Mouse (Mus musculus) heart, embryonic 16.5 days (tissue): ENCODE measurements around the gene Cadm1. TPM values are rescaled to one million over a fixed set of nuclear protein-coding genes. Genes with fewer than 3 reads are reported as not detected.

Experiments used
- ATAC-seq: fragments of 200-750 bp; cut with Nextera tagmentation; replicated peaks from 2 replicates; pipeline ENCODE4 v1.8.0; 2017; ENCODE audit warnings: moderate number of reproducible peaks; ENCODE audit not compliant: insufficient read depth, low FRiP score; ENCODE audit errors: extremely low read depth
- H3K27ac ChIP-seq: fragments of 300-500 bp; sonication (generic); 2 replicates; pipeline ENCODE4 v1.5.1; 2014; ENCODE audit warnings: mild to moderate bottlenecking, low read length, control low read depth, moderate library complexity
- H3K27me3 ChIP-seq: fragments of 300-500 bp; sonication (generic); 2 replicates; pipeline ENCODE4 v1.6.1; 2014; ENCODE audit warnings: low read length, mixed read lengths; ENCODE audit not compliant: control insufficient read depth, insufficient read depth
- H3K36me3 ChIP-seq: fragments of 300-500 bp; sonication (generic); 2 replicates; pipeline ENCODE4 v1.6.1; 2014; ENCODE audit not compliant: control insufficient read depth, insufficient read depth
- H3K4me1 ChIP-seq: fragments of 300-500 bp; sonication (generic); 2 replicates; pipeline ENCODE4 v1.6.1; 2014; ENCODE audit warnings: low read length, mixed read lengths; ENCODE audit not compliant: control insufficient read depth, insufficient read depth
- H3K4me2 ChIP-seq: fragments of 300-500 bp; sonication (generic); 2 replicates; pipeline ENCODE4 v1.6.1; 2014; ENCODE audit warnings: low read depth, mild to moderate bottlenecking, control low read depth, low read length
- H3K4me3 ChIP-seq: fragments of 300-500 bp; sonication (generic); 2 replicates; pipeline ENCODE4 v1.5.1; 2014; ENCODE audit warnings: mild to moderate bottlenecking, control low read depth, low read length
- H3K9ac ChIP-seq: fragments of 300-500 bp; sonication (generic); 2 replicates; pipeline ENCODE4 v1.6.1; 2014; ENCODE audit warnings: low read length, control low read depth
- H3K9me3 ChIP-seq: fragments of 300-500 bp; sonication (generic); replicated peaks from 2 replicates; pipeline ENCODE4 v1.6.1; 2016; ENCODE audit warnings: low read length; ENCODE audit not compliant: control insufficient read depth
- WGBS: fragments of 180-500 bp; shearing (Covaris S2); extraction: QIAGEN DNeasy Blood & Tissue Kit; methylation state at CpG from one replicate; pipeline ENCODE4 v1.1.7; 2014; 5-methylcytosine and 5-hydroxymethylcytosine counted together
- polyA plus RNA-seq: library from polyadenylated mRNA; unstranded; fragments of >200 nt; fragmentation: Nextera tagmentation; extraction: Ambion mirVana; gene quantifications from 2 replicates; pipeline ENCODE4 v1.2.1, GENCODE M21; 2015

Gene Cadm1
- polyA plus RNA-seq, 1 experiment from 2014 or later, result 12.7 TPM

- no peak for ATAC-seq
- Histone ChIP-seq H3K9me3 (no peaks in the 10 kb centered on the region), H3K4me2 (no peak overlapping the region), H3K4me1 (no peaks in the 10 kb centered on the region), H3K9ac (no peak overlapping the region), H3K4me3 (no peak overlapping the region), H3K36me3 (no peaks in the 10 kb centered on the region), H3K27ac (no peak overlapping the region), H3K27me3 (no peaks in the 10 kb centered on the region)
- 55% methylated on average over 5 of the region's 5 CpGs for WGBS
These were observed 231.6 kb downstream of the Cadm1 start for GRCm38 (mm10) chr9:47761601-47762000.

- H3K4me3 ChIP-seq, result no peak overlapping the region
- H3K27me3 ChIP-seq, result no peaks in the 10 kb centered on the region
- no peaks in the 10 kb centered on the region for H3K9me3 ChIP-seq
- WGBS, result 78% methylated on average over 5 of the region's 5 CpGs
- H3K36me3 ChIP-seq, result no peaks in the 10 kb centered on the region
- no peak overlapping the region for H3K27ac ChIP-seq
- H3K9ac ChIP-seq, result no peak overlapping the region
- no peak for ATAC-seq
- H3K4me2 ChIP-seq, result no peak overlapping the region
- H3K4me1 ChIP-seq, result no peaks in the 10 kb centered on the region
These were observed 232.9 kb downstream of the Cadm1 start for GRCm38 (mm10) chr9:47762913-47763312.

GRCm38 (mm10) chr9:47764920-47765319 is 234.9 kb downstream of the Cadm1 start:
- H3K4me2 ChIP-seq, result no peak overlapping the region
- H3K36me3 ChIP-seq, result no peaks in the 10 kb centered on the region
- WGBS, result 59% methylated on average over 5 of the region's 5 CpGs
- no peak overlapping the region for H3K9ac ChIP-seq
- ATAC-seq, result no peak
- H3K27ac ChIP-seq, result no peak overlapping the region
- H3K27me3 ChIP-seq, result no peaks in the 10 kb centered on the region
- H3K9me3 ChIP-seq, result no peaks in the 10 kb centered on the region
- no peaks in the 10 kb centered on the region for H3K4me1 ChIP-seq
- no peak overlapping the region for H3K4me3 ChIP-seq

GRCm38 (mm10) chr9:47765323-47765722 is 235.3 kb downstream of the Cadm1 start:
- Histone ChIP-seq H3K4me2 (no peak overlapping the region), H3K27me3 (no peaks in the 10 kb centered on the region), H3K36me3 (no peaks in the 10 kb centered on the region), H3K4me1 (no peaks in the 10 kb centered on the region), H3K9ac (no peak overlapping the region), H3K27ac (no peak overlapping the region), H3K9me3 (no peaks in the 10 kb centered on the region), H3K4me3 (no peak overlapping the region)
- WGBS, result 76% methylated on average over 13 of the region's 13 CpGs
- no peak for ATAC-seq

- WGBS, result 71% methylated on average over 10 of the region's 10 CpGs
- Histone ChIP-seq H3K27me3 (no peaks in the 10 kb centered on the region), H3K27ac (no peak overlapping the region), H3K4me1 (no peaks in the 10 kb centered on the region), H3K4me3 (no peak overlapping the region), H3K9ac (no peak overlapping the region), H3K9me3 (no peaks in the 10 kb centered on the region), H3K36me3 (no peaks in the 10 kb centered on the region), H3K4me2 (no peak overlapping the region)
- no peak for ATAC-seq
These were observed 236.4 kb downstream of the Cadm1 start for GRCm38 (mm10) chr9:47766342-47766741.

- no peak overlapping the region for H3K4me2 ChIP-seq
- H3K27ac ChIP-seq, result no peak overlapping the region
- H3K27me3 ChIP-seq, result no peaks in the 10 kb centered on the region
- H3K9ac ChIP-seq, result no peak overlapping the region
- no peak overlapping the region for H3K4me3 ChIP-seq
- H3K4me1 ChIP-seq, result peaks cover 6% of the 10 kb centered on the region; the same call in 1 of the 2 replicates
- 58% methylated on average over 11 of the region's 11 CpGs for WGBS
- no peaks in the 10 kb centered on the region for H3K9me3 ChIP-seq
- ATAC-seq, result no peak
- H3K36me3 ChIP-seq, result no peaks in the 10 kb centered on the region
These were observed 240.9 kb downstream of the Cadm1 start for GRCm38 (mm10) chr9:47770836-47771235.

- Histone ChIP-seq H3K9me3 (no peaks in the 10 kb centered on the region), H3K27me3 (no peaks in the 10 kb centered on the region), H3K4me2 (no peak overlapping the region), H3K9ac (no peak overlapping the region), H3K27ac (no peak overlapping the region), H3K36me3 (no peaks in the 10 kb centered on the region), H3K4me1 (peaks cover 6% of the 10 kb centered on the region; the same call in 1 of the 2 replicates), H3K4me3 (no peak overlapping the region)
- ATAC-seq, result no peak
- 21% methylated on average over 5 of the region's 5 CpGs for WGBS
These were observed 242.0 kb downstream of the Cadm1 start for GRCm38 (mm10) chr9:47771953-47772352.

- Histone ChIP-seq H3K27me3 (no peaks in the 10 kb centered on the region), H3K9me3 (no peaks in the 10 kb centered on the region), H3K9ac (no peak overlapping the region), H3K27ac (no peak overlapping the region), H3K4me2 (no peak overlapping the region), H3K4me3 (no peak overlapping the region), H3K36me3 (no peaks in the 10 kb centered on the region), H3K4me1 (peaks cover 6% of the 10 kb centered on the region; the same call in 1 of the 2 replicates)
- WGBS, result 88% methylated on average over 6 of the region's 6 CpGs
- no peak for ATAC-seq
These were observed 242.8 kb downstream of the Cadm1 start for GRCm38 (mm10) chr9:47772750-47773149.

GRCm38 (mm10) chr9:47776941-47777919 is 247.3 kb downstream of the Cadm1 start:
- H3K4me1 ChIP-seq, result peaks cover 3% of the 10 kb centered on the region; the same call in 1 of the 2 replicates
- no peaks in the 10 kb centered on the region for H3K36me3 ChIP-seq
- no peak overlapping the region for H3K4me2 ChIP-seq
- no peak overlapping the region for H3K9ac ChIP-seq
- no peak overlapping the region for H3K4me3 ChIP-seq
- no peak overlapping the region for H3K27ac ChIP-seq
- WGBS, result 64% methylated on average over 9 of the region's 9 CpGs
- ATAC-seq, result no peak
- H3K27me3 ChIP-seq, result no peaks in the 10 kb centered on the region
- H3K9me3 ChIP-seq, result no peaks in the 10 kb centered on the region
